Mouse (Mus musculus): ENCODE measurements around the gene Ncbp1. TPM values are rescaled to one million over a fixed set of nuclear protein-coding genes. Genes with fewer than 3 reads are reported as not detected.
A peak's percentile ranks its signal among the peaks of the same experiment; 100 is the strongest.

Gene Ncbp1
- polyA plus RNA-seq, 1 experiment from 2014 or later: 30.5 TPM

DNA sequence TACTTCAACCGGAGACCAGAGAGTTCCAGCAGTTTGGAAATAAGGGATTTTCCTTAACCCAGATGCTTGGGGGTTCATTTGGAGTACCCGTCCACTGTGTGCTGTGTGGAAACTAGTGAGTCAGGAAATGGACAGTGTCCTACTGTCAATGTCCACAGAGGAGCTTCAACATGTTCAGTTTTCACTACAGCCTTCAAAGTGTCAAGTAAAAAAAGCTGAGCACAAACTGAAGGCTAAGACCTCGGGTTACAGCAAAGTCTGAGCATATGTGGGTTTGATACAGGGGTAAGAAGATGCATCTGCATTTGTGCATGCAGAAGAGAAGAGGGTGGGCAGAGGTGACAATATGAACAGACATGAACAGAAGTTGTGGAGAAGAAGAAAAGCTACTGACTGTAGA lies 17.6 kb upstream of the Ncbp1 start:
- no peak overlapping the region for H3K27ac ChIP-seq (ENCODE audit: low read length)
- H3K4me1 ChIP-seq (ENCODE audit: control insufficient read depth, low read depth, low read length): no peaks in the 10 kb centered on the region
- H3K27me3 ChIP-seq (ENCODE audit: control insufficient read depth, insufficient read depth, low read depth, low read length): no peaks in the 10 kb centered on the region
- WGBS (ENCODE audit: insufficient replicate concordance): 63% methylated on average over 3 of the region's 3 CpGs
- H3K4me3 ChIP-seq (ENCODE audit: low read depth, low read length): no peak overlapping the region
- H3K9ac ChIP-seq (ENCODE audit: low read depth, low read length): no peak overlapping the region
- peaks cover 26% of the 10 kb centered on the region for H3K36me3 ChIP-seq (ENCODE audit: control insufficient read depth, insufficient read depth)
- no peaks in the 10 kb centered on the region for H3K9me3 ChIP-seq (replicated peaks; ENCODE audit: control insufficient read depth, low read length)
- no peak overlapping the region for H3K4me2 ChIP-seq (ENCODE audit: low read depth, low read length)
- ATAC-seq (ENCODE audit: low read depth): no peak

DNA sequence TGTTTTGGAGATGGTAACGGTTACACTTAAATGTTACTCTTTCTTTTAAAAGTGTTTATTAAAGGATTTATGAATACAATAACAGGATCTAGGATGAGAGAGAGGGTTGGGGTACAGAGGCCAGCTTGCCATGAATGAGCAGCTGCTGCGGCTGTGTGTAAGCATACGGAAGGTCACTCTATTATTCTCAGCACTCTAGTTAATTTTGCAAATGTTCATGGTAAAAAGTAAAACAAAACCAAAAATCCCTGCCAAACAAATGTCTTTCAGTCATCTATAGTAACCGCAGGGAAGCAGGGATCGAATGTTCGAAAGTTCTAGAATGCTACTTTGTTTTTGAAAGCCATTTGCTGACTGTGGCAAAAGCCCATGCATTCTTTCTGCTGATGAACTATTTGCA lies 15.1 kb upstream of the Ncbp1 start:
- Histone ChIP-seq H3K27me3 (ENCODE audit: control insufficient read depth, insufficient read depth, low read depth, low read length) (no peaks in the 10 kb centered on the region), H3K4me2 (ENCODE audit: low read depth, low read length) (no peak overlapping the region), H3K27ac (ENCODE audit: low read length) (no peak overlapping the region), H3K9ac (ENCODE audit: low read depth, low read length) (no peak overlapping the region), H3K4me1 (ENCODE audit: control insufficient read depth, low read depth, low read length) (no peaks in the 10 kb centered on the region), H3K9me3 (replicated peaks; ENCODE audit: control insufficient read depth, low read length) (no peaks in the 10 kb centered on the region), H3K4me3 (ENCODE audit: low read depth, low read length) (no peak overlapping the region), H3K36me3 (ENCODE audit: control insufficient read depth, insufficient read depth) (peaks cover 16% of the 10 kb centered on the region)
- ATAC-seq (ENCODE audit: low read depth): no peak
- 87% methylated on average over 6 of the region's 6 CpGs for WGBS (ENCODE audit: insufficient replicate concordance)

DNA sequence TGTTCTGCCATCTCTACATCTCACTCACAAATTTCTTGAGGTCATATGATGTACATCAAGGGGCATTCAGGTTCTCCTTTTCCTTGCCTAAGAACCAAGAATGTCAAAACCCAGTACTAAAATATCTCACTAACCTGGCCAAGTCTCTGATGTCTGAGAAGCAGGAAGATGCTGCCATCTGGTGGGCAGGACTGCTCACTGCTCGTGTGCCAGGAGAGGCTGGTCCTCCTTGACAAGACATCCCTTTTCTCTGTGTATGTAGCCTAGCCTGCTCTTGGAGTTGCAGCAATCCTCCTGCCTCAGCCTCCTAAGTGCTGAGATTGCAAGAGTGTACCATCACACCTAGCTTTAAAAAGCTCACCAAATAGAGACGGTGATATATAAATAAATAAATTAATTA lies 11.9 kb upstream of the Ncbp1 start:
- 39% methylated on average over 2 of the region's 2 CpGs for WGBS (ENCODE audit: insufficient replicate concordance)

DNA sequence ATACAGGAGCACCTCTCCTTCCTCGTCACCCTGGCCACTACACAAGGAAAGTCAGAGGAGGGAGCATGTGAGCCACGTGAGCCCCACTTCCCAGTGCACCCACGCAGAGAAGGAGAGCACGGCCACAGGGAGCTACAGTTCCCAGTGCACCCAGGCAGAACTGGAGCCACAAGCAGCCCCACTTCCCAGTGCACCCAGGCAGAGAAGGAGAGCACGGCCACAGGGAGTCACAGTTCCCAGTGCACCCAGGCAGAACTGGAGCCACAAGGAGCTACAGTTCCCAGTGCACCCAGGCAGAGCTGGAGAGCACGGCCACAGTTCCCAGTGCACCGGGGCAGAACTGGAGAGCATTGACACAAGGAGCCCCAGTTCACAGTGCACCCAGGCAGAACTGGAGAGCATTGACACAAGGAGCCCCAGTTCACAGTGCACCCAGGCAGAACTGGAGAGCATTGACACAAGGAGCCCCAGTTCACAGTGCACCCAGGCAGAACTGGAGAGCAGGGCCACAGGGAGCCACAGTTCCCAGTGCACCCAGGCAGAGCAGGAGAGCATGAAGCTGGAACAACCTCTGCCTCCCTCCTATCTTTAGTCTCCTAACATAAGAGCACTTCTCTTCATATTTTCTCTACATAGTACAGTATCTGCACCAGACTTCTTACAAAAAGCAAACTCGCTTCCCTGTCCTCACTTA lies 9.0 kb upstream of the Ncbp1 start:
- Histone ChIP-seq H3K4me1 (ENCODE audit: control insufficient read depth, low read depth, low read length) (no peaks in the 10 kb centered on the region), H3K4me3 (ENCODE audit: low read depth, low read length) (no peak overlapping the region), H3K27me3 (ENCODE audit: control insufficient read depth, insufficient read depth, low read depth, low read length) (no peaks in the 10 kb centered on the region), H3K4me2 (ENCODE audit: low read depth, low read length) (no peak overlapping the region), H3K27ac (ENCODE audit: low read length) (no peak overlapping the region), H3K9me3 (replicated peaks; ENCODE audit: control insufficient read depth, low read length) (no peaks in the 10 kb centered on the region), H3K36me3 (ENCODE audit: control insufficient read depth, insufficient read depth) (peaks cover 23% of the 10 kb centered on the region), H3K9ac (ENCODE audit: low read depth, low read length) (no peak overlapping the region)
- WGBS (ENCODE audit: insufficient replicate concordance): 83% methylated on average over 8 of the region's 8 CpGs
- ATAC-seq (ENCODE audit: low read depth): no peak

More for the DNA sequence above, 11.9 kb upstream of the Ncbp1 start:
- H3K36me3 ChIP-seq (ENCODE audit: control insufficient read depth, insufficient read depth): peaks cover 21% of the 10 kb centered on the region
- no peak overlapping the region for H3K27ac ChIP-seq (ENCODE audit: low read length)
- no peak overlapping the region for H3K4me2 ChIP-seq (ENCODE audit: low read depth, low read length)
- no peaks in the 10 kb centered on the region for H3K9me3 ChIP-seq (replicated peaks; ENCODE audit: control insufficient read depth, low read length)
- H3K4me3 ChIP-seq (ENCODE audit: low read depth, low read length): no peak overlapping the region
- no peaks in the 10 kb centered on the region for H3K4me1 ChIP-seq (ENCODE audit: control insufficient read depth, low read depth, low read length)
- H3K9ac ChIP-seq (ENCODE audit: low read depth, low read length): no peak overlapping the region
- H3K27me3 ChIP-seq (ENCODE audit: control insufficient read depth, insufficient read depth, low read depth, low read length): no peaks in the 10 kb centered on the region
- no peak; the same call in 1 of the 2 replicates for ATAC-seq (ENCODE audit: low read depth)

DNA sequence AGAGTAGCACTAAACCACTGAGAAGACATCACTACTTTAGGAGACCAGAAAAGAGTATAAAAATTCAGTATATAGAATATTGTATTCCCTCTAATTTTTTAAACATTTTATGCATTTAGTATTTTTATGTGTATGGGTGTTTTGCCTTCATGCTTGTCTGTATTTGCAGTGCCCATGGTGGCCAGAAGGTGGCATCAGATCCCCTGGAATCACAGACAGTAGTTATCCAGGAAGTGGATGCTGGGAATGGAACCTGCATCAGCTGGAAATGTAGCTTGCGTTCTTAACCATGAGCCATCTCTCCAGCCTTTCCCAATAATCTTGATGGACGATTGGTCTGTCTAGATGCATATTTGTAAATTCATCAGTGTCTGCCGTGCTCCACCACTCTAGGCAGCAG lies 8.2 kb upstream of the Ncbp1 start:
- Histone ChIP-seq H3K4me2 (ENCODE audit: low read depth, low read length) (no peak overlapping the region), H3K27me3 (ENCODE audit: control insufficient read depth, insufficient read depth, low read depth, low read length) (no peaks in the 10 kb centered on the region), H3K27ac (ENCODE audit: low read length) (no peak overlapping the region), H3K36me3 (ENCODE audit: control insufficient read depth, insufficient read depth) (peaks cover 23% of the 10 kb centered on the region), H3K4me1 (ENCODE audit: control insufficient read depth, low read depth, low read length) (no peaks in the 10 kb centered on the region), H3K9ac (ENCODE audit: low read depth, low read length) (no peak overlapping the region), H3K9me3 (replicated peaks; ENCODE audit: control insufficient read depth, low read length) (no peaks in the 10 kb centered on the region), H3K4me3 (ENCODE audit: low read depth, low read length) (no peak overlapping the region)
- WGBS (ENCODE audit: insufficient replicate concordance): 59% methylated on average over 3 of the region's 3 CpGs
- no peak for ATAC-seq (ENCODE audit: low read depth)

DNA sequence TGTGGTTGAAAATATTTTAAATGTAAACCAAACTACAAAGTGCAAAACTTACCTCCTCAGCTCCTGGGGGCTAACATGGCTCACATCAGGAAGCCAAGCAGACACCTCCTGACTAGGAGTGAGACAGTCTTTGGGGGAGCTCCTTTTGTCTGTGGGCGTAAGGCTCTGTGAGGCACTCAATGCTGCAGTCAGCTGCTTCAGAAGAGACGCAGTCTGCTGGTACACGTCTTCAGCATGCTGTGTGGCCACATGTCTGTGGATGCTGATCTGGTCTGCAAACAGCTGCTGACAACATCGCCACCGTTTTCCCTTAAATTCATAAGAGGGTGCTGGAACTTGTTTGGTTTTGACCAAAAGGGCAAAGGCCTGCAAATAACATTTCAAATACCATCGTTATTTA lies 6.6 kb upstream of the Ncbp1 start:
- no peak overlapping the region for H3K9ac ChIP-seq (ENCODE audit: low read depth, low read length)
- H3K36me3 ChIP-seq (ENCODE audit: control insufficient read depth, insufficient read depth): peaks cover 23% of the 10 kb centered on the region
- WGBS (ENCODE audit: insufficient replicate concordance): 84% methylated on average over 6 of the region's 6 CpGs
- H3K4me1 ChIP-seq (ENCODE audit: control insufficient read depth, low read depth, low read length): no peaks in the 10 kb centered on the region; the same call in 1 of the 2 replicates
- no peak for ATAC-seq (ENCODE audit: low read depth)
- H3K27me3 ChIP-seq (ENCODE audit: control insufficient read depth, insufficient read depth, low read depth, low read length): no peaks in the 10 kb centered on the region
- H3K4me3 ChIP-seq (ENCODE audit: low read depth, low read length): no peak overlapping the region
- H3K4me2 ChIP-seq (ENCODE audit: low read depth, low read length): no peak overlapping the region
- H3K27ac ChIP-seq (ENCODE audit: low read length): no peak overlapping the region
- no peaks in the 10 kb centered on the region for H3K9me3 ChIP-seq (replicated peaks; ENCODE audit: control insufficient read depth, low read length)

DNA sequence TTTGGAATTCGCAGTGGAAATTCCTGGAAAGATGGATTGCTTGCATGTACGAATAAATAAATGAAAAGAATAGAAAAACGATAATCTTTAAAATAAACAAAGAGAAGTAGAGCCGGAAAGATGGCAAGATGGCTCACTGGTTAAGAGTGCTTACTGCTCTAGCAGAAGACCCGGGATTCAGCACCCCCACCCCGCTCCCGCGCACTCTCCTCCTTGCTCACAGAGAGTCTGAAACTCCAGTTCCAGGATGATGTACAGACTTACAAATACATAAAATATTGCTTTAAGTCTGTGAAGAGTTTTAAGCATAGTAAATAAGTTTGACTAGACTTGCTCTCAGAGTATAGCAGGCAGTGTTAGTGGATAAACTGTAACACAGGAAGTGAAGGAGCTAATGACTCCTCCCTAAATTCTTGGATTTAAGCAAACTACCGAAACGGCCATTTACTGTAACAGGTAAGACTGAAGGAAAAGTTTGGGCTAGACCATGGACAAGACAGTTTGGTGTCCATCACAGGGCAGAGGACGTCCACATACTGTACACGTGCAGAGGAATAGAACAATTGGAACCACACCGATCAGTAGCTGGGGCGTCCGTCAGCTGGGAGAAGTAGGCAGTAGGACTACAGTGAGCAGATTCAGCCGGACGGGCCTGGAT lies 655 bp upstream of the Ncbp1 start:
- H3K4me1 ChIP-seq (ENCODE audit: control insufficient read depth, low read depth, low read length): peaks cover 20% of the 10 kb centered on the region
- ATAC-seq (ENCODE audit: low read depth): peak; percentile 44
- peak overlapping the region; percentile 91 for H3K9ac ChIP-seq (ENCODE audit: low read depth, low read length)
- H3K36me3 ChIP-seq (ENCODE audit: control insufficient read depth, insufficient read depth): peaks cover 4% of the 10 kb centered on the region
- H3K9me3 ChIP-seq (replicated peaks; ENCODE audit: control insufficient read depth, low read length): no peaks in the 10 kb centered on the region
- H3K27me3 ChIP-seq (ENCODE audit: control insufficient read depth, insufficient read depth, low read depth, low read length): no peaks in the 10 kb centered on the region
- WGBS (ENCODE audit: insufficient replicate concordance): 6% methylated on average over 17 of the region's 17 CpGs
- H3K4me3 ChIP-seq (ENCODE audit: low read depth, low read length): peak overlapping the region; percentile 82
- H3K27ac ChIP-seq (ENCODE audit: low read length): peak overlapping the region; percentile 94
- peak overlapping the region; percentile 86 for H3K4me2 ChIP-seq (ENCODE audit: low read depth, low read length)

DNA sequence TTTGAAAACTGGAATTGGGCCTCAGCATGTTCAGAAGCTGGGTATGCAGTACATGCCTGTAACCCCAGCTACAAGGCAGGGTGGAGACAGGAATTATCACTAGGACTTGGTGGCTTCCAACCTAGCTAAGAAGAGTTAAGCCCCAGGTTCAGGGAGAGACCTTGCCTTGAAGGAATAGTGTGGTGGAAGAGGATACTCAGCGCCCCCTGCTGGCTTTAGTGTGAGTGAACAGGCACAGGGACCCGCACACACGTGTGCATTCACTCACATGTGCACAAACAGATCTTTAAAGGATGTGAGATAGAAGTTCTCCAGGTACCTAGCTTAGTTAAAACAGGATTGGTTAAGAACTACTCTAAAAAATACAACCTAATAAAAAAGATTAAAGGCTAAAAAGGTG lies 5.9 kb downstream of the Ncbp1 start:
- WGBS (ENCODE audit: insufficient replicate concordance): 66% methylated on average over 3 of the region's 3 CpGs
- H3K9me3 ChIP-seq (replicated peaks; ENCODE audit: control insufficient read depth, low read length): no peaks in the 10 kb centered on the region
- no peaks in the 10 kb centered on the region for H3K27me3 ChIP-seq (ENCODE audit: control insufficient read depth, insufficient read depth, low read depth, low read length)
- no peak overlapping the region for H3K4me3 ChIP-seq (ENCODE audit: low read depth, low read length)
- no peak for ATAC-seq (ENCODE audit: low read depth)
- peaks cover 13% of the 10 kb centered on the region for H3K4me1 ChIP-seq (ENCODE audit: control insufficient read depth, low read depth, low read length)
- no peak overlapping the region for H3K4me2 ChIP-seq (ENCODE audit: low read depth, low read length)
- H3K9ac ChIP-seq (ENCODE audit: low read depth, low read length): no peak overlapping the region
- H3K36me3 ChIP-seq (ENCODE audit: control insufficient read depth, insufficient read depth): peaks cover 4% of the 10 kb centered on the region; the same call in 1 of the 2 replicates
- H3K27ac ChIP-seq (ENCODE audit: low read length): no peak overlapping the region

DNA sequence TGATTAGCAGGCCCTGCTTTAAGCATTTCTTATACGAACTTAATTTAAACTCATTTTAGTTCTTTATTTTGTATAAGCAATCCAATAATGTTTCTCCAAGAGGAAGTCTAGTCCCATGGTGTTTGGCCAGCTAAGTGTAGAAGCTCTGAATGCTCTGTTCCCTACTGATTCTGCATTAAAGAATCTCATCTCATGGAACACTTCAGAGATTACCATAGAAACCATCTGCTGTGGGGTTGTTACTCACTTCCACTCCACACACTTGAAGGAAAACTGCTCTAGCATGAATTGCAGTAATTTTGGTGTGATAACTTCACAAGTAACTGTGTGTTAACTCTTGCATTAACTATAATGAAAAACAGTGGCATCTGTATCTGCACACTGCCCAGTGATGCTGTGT lies 8.5 kb downstream of the Ncbp1 start:
- H3K9me3 ChIP-seq (replicated peaks; ENCODE audit: control insufficient read depth, low read length): no peaks in the 10 kb centered on the region
- H3K4me1 ChIP-seq (ENCODE audit: control insufficient read depth, low read depth, low read length): no peaks in the 10 kb centered on the region; the same call in none of the 2 replicates
- peaks cover 14% of the 10 kb centered on the region; the same call in 1 of the 2 replicates for H3K36me3 ChIP-seq (ENCODE audit: control insufficient read depth, insufficient read depth)
- no peak overlapping the region for H3K4me2 ChIP-seq (ENCODE audit: low read depth, low read length)
- no peak overlapping the region for H3K4me3 ChIP-seq (ENCODE audit: low read depth, low read length)
- no peak overlapping the region for H3K27ac ChIP-seq (ENCODE audit: low read length)
- WGBS (ENCODE audit: insufficient replicate concordance): 81% methylated on average over 1 of the region's 1 CpGs
- H3K9ac ChIP-seq (ENCODE audit: low read depth, low read length): no peak overlapping the region
- no peak for ATAC-seq (ENCODE audit: low read depth)
- no peaks in the 10 kb centered on the region for H3K27me3 ChIP-seq (ENCODE audit: control insufficient read depth, insufficient read depth, low read depth, low read length)

All from liver, embryonic 16.5 days (tissue).